Mouse (Mus musculus): ENCODE results near the gene Gabrr1. TPM values are rescaled to one million over a fixed set of nuclear protein-coding genes. Genes with fewer than 3 reads are reported as not detected.

Gabrr1 gene
- not detected for polyA plus RNA-seq (2014; fragmentation: Illumina TruSeq; extraction: RNeasy Lipid Tissue Mini Kit (QIAGEN cat#74804); ENCODE audit: low read depth, low replicate concordance)

GRCm38 (mm10) chr4:33132221-33132620 lies at the start of gene Gabrr1:
Gabrr1 (plus strand) TSS chr4:33132521.

GRCm38 (mm10) chr4:33189735-33190036 lies 57.4 kb downstream of the Gabrr1 start, which contains the start of gene Pm20d2:
Pm20d2 (minus strand) TSS chr4:33189737.

GRCm38 (mm10) chr4:33208881-33209841 lies 76.8 kb downstream of the Gabrr1 start, which contains the start of gene Srsf12:
Srsf12 (plus strand) TSS chr4:33208991.

Other genes starting within 250 kb of the Gabrr1 start
- 1.5 TPM for gene Ankrd6, start 181.7 kb upstream of the Gabrr1 start, polyA plus RNA-seq (2014; fragmentation: Illumina TruSeq; extraction: RNeasy Lipid Tissue Mini Kit (QIAGEN cat#74804); ENCODE audit: low read depth, low replicate concordance)
- 10.1 TPM for gene Rragd, start 149.5 kb upstream of the Gabrr1 start, polyA plus RNA-seq (2014; fragmentation: Illumina TruSeq; extraction: RNeasy Lipid Tissue Mini Kit (QIAGEN cat#74804); ENCODE audit: low read depth, low replicate concordance)
- 512 TPM for gene Ube2j1, start 101.1 kb upstream of the Gabrr1 start, polyA plus RNA-seq (2014; fragmentation: Illumina TruSeq; extraction: RNeasy Lipid Tissue Mini Kit (QIAGEN cat#74804); ENCODE audit: low read depth, low replicate concordance)
- not detected for gene Gabrr2, start 69.5 kb upstream of the Gabrr1 start, polyA plus RNA-seq (2014; fragmentation: Illumina TruSeq; extraction: RNeasy Lipid Tissue Mini Kit (QIAGEN cat#74804); ENCODE audit: low read depth, low replicate concordance)
- 1.3 TPM for gene Pm20d2, start 57.2 kb downstream of the Gabrr1 start, polyA plus RNA-seq (2014; fragmentation: Illumina TruSeq; extraction: RNeasy Lipid Tissue Mini Kit (QIAGEN cat#74804); ENCODE audit: low read depth, low replicate concordance)
- gene Srsf12, start 76.5 kb downstream of the Gabrr1 start, polyA plus RNA-seq (2014; fragmentation: Illumina TruSeq; extraction: RNeasy Lipid Tissue Mini Kit (QIAGEN cat#74804); ENCODE audit: low read depth, low replicate concordance) = 1.6 TPM
- gene Pnrc1, start 157.6 kb downstream of the Gabrr1 start, polyA plus RNA-seq (2014; fragmentation: Illumina TruSeq; extraction: RNeasy Lipid Tissue Mini Kit (QIAGEN cat#74804); ENCODE audit: low read depth, low replicate concordance) = 46.2 TPM
- 24.0 TPM for gene Rngtt, start 177.8 kb downstream of the Gabrr1 start, polyA plus RNA-seq (2014; fragmentation: Illumina TruSeq; extraction: RNeasy Lipid Tissue Mini Kit (QIAGEN cat#74804); ENCODE audit: low read depth, low replicate concordance)

Data from testis, adult 10 weeks (tissue).